Mouse (Mus musculus): Measurements from ENCODE around the gene Ttc7b. TPM values are rescaled to one million over a fixed set of nuclear protein-coding genes. Genes with fewer than 3 reads are reported as not detected.

Ttc7b gene
- total and polyA plus RNA-seq, 3 experiments: 71.6 to 84.4 (median 82.0) TPM

DNA sequence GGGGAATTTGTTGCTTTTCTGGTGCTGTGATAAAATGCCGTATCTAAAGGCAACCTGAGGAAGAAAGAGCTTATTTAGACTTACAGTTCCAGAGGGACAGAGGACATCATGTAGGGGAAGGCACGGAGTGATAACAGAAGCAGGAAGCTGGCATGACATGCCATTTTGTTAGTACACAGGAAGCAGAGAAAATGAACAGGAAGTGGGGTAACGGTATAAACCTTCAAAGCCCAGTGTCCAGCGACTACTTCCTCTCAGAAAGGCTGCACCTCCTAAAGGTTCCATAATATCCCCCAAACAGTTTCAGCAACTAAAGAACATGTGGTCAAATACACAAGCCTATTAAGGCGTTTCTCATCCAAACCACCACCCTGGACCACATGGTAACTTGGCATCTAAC, 10.2 kb upstream of the Ttc7b start:
- Histone ChIP-seq H3K27me3 (ENCODE audit: control insufficient read depth, insufficient read depth, low read length) (no peaks in the 10 kb centered on the region), H3K4me1 (ENCODE audit: control insufficient read depth, insufficient read depth, low read length) (peaks cover 31% of the 10 kb centered on the region), H3K36me3 (ENCODE audit: control insufficient read depth, insufficient read depth, low read length) (no peaks in the 10 kb centered on the region; the same call in 1 of the 2 replicates), H3K9ac (ENCODE audit: low read depth, low read length) (no peak overlapping the region), H3K27ac (peak overlapping the region; percentile 79), H3K79me2 (replicated peaks; ENCODE audit: control insufficient read depth, insufficient read depth, low read length) (no peaks in the 10 kb centered on the region), H3K4me3 (no peak overlapping the region)
- 52% methylated on average over 5 of the region's 5 CpGs for WGBS
- no peak for DNase-seq
- intact Hi-C loops (cut with DNase I): no loop called here
- TF ChIP-seq POLR2A (IDR thresholded peaks at IDR 0.05; ENCODE audit: insufficient read depth, low read depth, low read length): no peak
- TF ChIP-seq EP300 (IDR thresholded peaks at IDR 0.05; ENCODE audit: insufficient read depth, low read depth, low read length): no peak
- no peak for TF ChIP-seq CTCF (IDR thresholded peaks at IDR 0.05)

DNA sequence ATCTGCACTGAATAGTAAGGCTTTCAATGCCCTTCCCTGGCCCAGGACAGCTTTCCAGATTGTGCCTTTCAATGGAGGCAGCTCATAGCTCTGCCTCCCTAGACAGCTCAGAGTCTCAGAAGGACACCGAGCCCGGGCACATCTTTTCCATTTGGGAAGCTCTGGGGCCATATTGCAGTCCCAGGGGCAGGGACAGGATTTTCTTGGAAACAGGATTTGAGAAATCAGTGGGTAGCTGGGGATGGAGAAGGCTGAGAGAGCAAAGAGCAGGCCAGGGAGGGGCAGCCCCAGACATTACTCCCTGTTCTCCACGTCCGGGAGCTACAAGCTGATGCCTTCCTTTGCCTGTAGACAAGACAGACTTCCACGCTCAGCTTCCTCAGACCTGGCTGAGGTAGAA, 9.0 kb upstream of the Ttc7b start:
- TF ChIP-seq CTCF (IDR thresholded peaks at IDR 0.05): no peak
- TF ChIP-seq POLR2A (IDR thresholded peaks at IDR 0.05; ENCODE audit: insufficient read depth, low read depth, low read length): no peak
- no peak for TF ChIP-seq EP300 (IDR thresholded peaks at IDR 0.05; ENCODE audit: insufficient read depth, low read depth, low read length)
- H3K27ac ChIP-seq: peak overlapping the region; percentile 79

DNA sequence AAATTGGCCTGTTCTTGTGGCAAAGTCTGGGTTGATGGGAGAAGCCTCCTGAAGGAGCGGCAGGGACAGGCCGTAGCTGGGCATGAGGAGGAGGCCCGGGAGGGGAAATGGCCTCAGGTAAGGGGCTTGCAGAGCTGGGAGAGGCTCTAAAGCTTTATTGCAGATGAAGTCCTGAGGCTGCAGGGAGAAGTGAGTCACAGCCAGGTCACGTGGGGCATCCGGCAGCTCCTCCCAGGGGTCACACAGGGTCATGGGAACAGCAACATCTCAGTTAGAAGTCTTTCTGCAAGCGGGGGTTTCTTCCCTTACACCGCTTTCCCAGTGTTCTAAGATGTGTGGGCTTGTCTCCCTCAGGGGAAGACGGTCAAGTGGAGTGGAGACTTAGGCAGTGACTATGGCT, 8.5 kb upstream of the Ttc7b start:
- H3K27ac ChIP-seq: peak overlapping the region; percentile 79
- no peaks in the 10 kb centered on the region for H3K27me3 ChIP-seq (ENCODE audit: control insufficient read depth, insufficient read depth, low read length)
- 0 out of 2 replicates have a peak overlapping the region, but pooled peaks have one; percentile 9 for H3K9ac ChIP-seq (ENCODE audit: low read depth, low read length)
- peaks cover 27% of the 10 kb centered on the region for H3K4me1 ChIP-seq (ENCODE audit: control insufficient read depth, insufficient read depth, low read length)
- TF ChIP-seq CTCF (IDR thresholded peaks at IDR 0.05) (no peak), POLR2A (IDR thresholded peaks at IDR 0.05; ENCODE audit: insufficient read depth, low read depth, low read length) (peak; percentile 39; the same call in 1 of the 2 replicates), EP300 (IDR thresholded peaks at IDR 0.05; ENCODE audit: insufficient read depth, low read depth, low read length) (peak; percentile 85)
- intact Hi-C loops (cut with DNase I): loop anchor here (5.0 kb wide), 1 partner anchor 327 kb away; no protein-coding TSS in a partner anchor
- H3K4me3 ChIP-seq: no peak overlapping the region
- no peaks in the 10 kb centered on the region for H3K79me2 ChIP-seq (replicated peaks; ENCODE audit: control insufficient read depth, insufficient read depth, low read length)
- DNase-seq: peak; percentile 78 to 82
- WGBS: 39% methylated on average over 8 of the region's 8 CpGs
- H3K36me3 ChIP-seq (ENCODE audit: control insufficient read depth, insufficient read depth, low read length): no peaks in the 10 kb centered on the region; the same call in 1 of the 2 replicates

More for the DNA sequence above, 9.0 kb upstream of the Ttc7b start:
- no peaks in the 10 kb centered on the region for H3K27me3 ChIP-seq (ENCODE audit: control insufficient read depth, insufficient read depth, low read length)
- 52% methylated on average over 5 of the region's 5 CpGs for WGBS
- no peaks in the 10 kb centered on the region; the same call in 1 of the 2 replicates for H3K36me3 ChIP-seq (ENCODE audit: control insufficient read depth, insufficient read depth, low read length)
- DNase-seq: no peak
- H3K4me3 ChIP-seq: no peak overlapping the region
- H3K4me1 ChIP-seq (ENCODE audit: control insufficient read depth, insufficient read depth, low read length): peaks cover 30% of the 10 kb centered on the region
- intact Hi-C loops (cut with DNase I): loop anchor here (5.0 kb wide), 1 partner anchor 327 kb away; no protein-coding TSS in a partner anchor
- H3K9ac ChIP-seq (ENCODE audit: low read depth, low read length): no peak overlapping the region
- no peaks in the 10 kb centered on the region for H3K79me2 ChIP-seq (replicated peaks; ENCODE audit: control insufficient read depth, insufficient read depth, low read length)

DNA sequence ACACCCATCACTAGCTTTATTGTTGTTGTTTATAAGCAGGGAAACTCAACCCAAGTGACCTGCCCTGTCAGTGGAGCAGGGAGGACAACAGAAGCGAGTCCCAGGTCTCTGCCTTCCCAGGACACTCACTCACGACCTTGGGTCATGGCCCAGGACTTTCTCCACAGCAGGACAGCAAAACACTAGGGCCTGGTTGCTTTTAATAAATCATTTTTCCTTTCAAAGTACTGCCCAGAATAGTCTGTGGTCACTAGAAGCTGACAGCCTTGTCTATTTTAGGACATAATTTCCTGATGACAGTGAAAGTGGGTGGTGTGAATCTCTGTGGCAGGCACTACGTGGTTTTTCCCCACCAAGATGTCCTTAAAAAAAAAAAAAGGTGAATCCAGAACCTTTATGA, 7.6 kb upstream of the Ttc7b start:
- no peaks in the 10 kb centered on the region; the same call in 1 of the 2 replicates for H3K36me3 ChIP-seq (ENCODE audit: control insufficient read depth, insufficient read depth, low read length)
- no peak overlapping the region for H3K4me3 ChIP-seq
- peaks cover 24% of the 10 kb centered on the region for H3K4me1 ChIP-seq (ENCODE audit: control insufficient read depth, insufficient read depth, low read length)
- intact Hi-C loops (cut with DNase I): loop anchor here (5.0 kb wide), 1 partner anchor 326 kb away; no protein-coding TSS in a partner anchor
- 12% methylated on average over 3 of the region's 3 CpGs for WGBS
- TF ChIP-seq CTCF (IDR thresholded peaks at IDR 0.05) (no peak), EP300 (IDR thresholded peaks at IDR 0.05; ENCODE audit: insufficient read depth, low read depth, low read length) (no peak), POLR2A (IDR thresholded peaks at IDR 0.05; ENCODE audit: insufficient read depth, low read depth, low read length) (no peak)
- H3K9ac ChIP-seq (ENCODE audit: low read depth, low read length): no peak overlapping the region
- peak overlapping the region; percentile 79 for H3K27ac ChIP-seq
- no peak for DNase-seq
- H3K27me3 ChIP-seq (ENCODE audit: control insufficient read depth, insufficient read depth, low read length): no peaks in the 10 kb centered on the region
- H3K79me2 ChIP-seq (replicated peaks; ENCODE audit: control insufficient read depth, insufficient read depth, low read length): no peaks in the 10 kb centered on the region

DNA sequence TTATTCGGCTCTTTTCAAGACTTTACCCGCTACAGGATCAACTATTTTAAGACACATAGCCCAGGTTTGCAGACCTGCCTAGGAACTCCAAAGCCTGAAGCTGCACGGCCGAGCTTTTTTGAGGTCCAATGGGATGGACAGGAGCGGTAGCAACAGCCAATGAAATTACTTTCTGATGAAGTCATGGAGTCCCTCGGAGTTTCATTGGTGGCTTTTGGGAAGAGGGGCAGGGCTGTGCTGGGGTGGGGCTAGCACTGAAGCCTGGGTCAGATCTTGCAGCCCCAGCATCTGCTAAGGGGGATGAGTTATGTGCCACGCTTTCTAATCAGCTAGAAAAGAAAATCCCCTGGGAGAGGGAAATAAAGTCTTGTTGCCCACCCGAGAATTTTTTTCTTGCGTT, 7.1 kb upstream of the Ttc7b start:
- H3K27ac ChIP-seq: peak overlapping the region; percentile 79
- intact Hi-C loops (cut with DNase I): loop anchor here (5.0 kb wide), 1 partner anchor 325 kb away; no protein-coding TSS in a partner anchor
- H3K9ac ChIP-seq (ENCODE audit: low read depth, low read length): no peak overlapping the region

DNA sequence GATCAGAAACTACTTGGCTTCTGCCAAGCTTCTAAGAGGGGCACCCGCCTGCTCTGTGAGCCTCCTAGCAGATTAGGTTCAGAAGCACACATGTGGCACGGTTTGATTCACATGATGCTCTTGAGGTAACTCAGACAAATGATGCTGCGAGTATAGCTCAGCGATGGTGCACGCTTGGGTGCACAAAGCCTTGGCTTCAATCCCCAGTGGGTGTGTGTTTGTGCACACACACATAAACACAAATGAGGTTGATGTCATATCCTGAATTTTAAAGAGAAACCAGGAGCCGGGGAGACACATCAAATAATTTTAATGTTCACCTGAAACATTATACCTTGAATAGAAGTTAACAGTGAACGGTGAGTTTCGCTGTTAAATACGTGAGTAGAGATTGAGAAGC, 6.6 kb upstream of the Ttc7b start:
- H3K4me1 ChIP-seq (ENCODE audit: control insufficient read depth, insufficient read depth, low read length): peaks cover 22% of the 10 kb centered on the region

More for the DNA sequence above, 7.1 kb upstream of the Ttc7b start:
- TF ChIP-seq POLR2A (IDR thresholded peaks at IDR 0.05; ENCODE audit: insufficient read depth, low read depth, low read length): no peak
- no peak for TF ChIP-seq EP300 (IDR thresholded peaks at IDR 0.05; ENCODE audit: insufficient read depth, low read depth, low read length)
- TF ChIP-seq CTCF (IDR thresholded peaks at IDR 0.05): no peak
- peak; percentile 78 to 86 for DNase-seq
- WGBS: 10% methylated on average over 9 of the region's 9 CpGs
- Histone ChIP-seq H3K36me3 (ENCODE audit: control insufficient read depth, insufficient read depth, low read length) (no peaks in the 10 kb centered on the region; the same call in 1 of the 2 replicates), H3K4me3 (peak overlapping the region; percentile 31; the same call in 1 of the 2 replicates), H3K27me3 (ENCODE audit: control insufficient read depth, insufficient read depth, low read length) (no peaks in the 10 kb centered on the region), H3K4me1 (ENCODE audit: control insufficient read depth, insufficient read depth, low read length) (peaks cover 24% of the 10 kb centered on the region), H3K79me2 (replicated peaks; ENCODE audit: control insufficient read depth, insufficient read depth, low read length) (no peaks in the 10 kb centered on the region)

More for the DNA sequence above, 6.6 kb upstream of the Ttc7b start:
- Histone ChIP-seq H3K36me3 (ENCODE audit: control insufficient read depth, insufficient read depth, low read length) (no peaks in the 10 kb centered on the region; the same call in 1 of the 2 replicates), H3K27ac (peak overlapping the region; percentile 79), H3K27me3 (ENCODE audit: control insufficient read depth, insufficient read depth, low read length) (no peaks in the 10 kb centered on the region), H3K4me3 (peak overlapping the region; percentile 31; the same call in 1 of the 2 replicates), H3K79me2 (replicated peaks; ENCODE audit: control insufficient read depth, insufficient read depth, low read length) (no peaks in the 10 kb centered on the region), H3K9ac (ENCODE audit: low read depth, low read length) (no peak overlapping the region)
- TF ChIP-seq EP300 (IDR thresholded peaks at IDR 0.05; ENCODE audit: insufficient read depth, low read depth, low read length): no peak
- no peak for TF ChIP-seq CTCF (IDR thresholded peaks at IDR 0.05)
- no peak for TF ChIP-seq POLR2A (IDR thresholded peaks at IDR 0.05; ENCODE audit: insufficient read depth, low read depth, low read length)
- intact Hi-C loops (cut with DNase I): loop anchor here (5.0 kb wide), 1 partner anchor 325 kb away; no protein-coding TSS in a partner anchor
- 49% methylated on average over 9 of the region's 9 CpGs for WGBS
- no peak for DNase-seq

Data from heart, adult 2 months (tissue).